Mouse (Mus musculus) cerebellum, adult (tissue): ENCODE results near the gene Pqbp1.
"Not testable (repeated sequence)": the region's sequence is repeated elsewhere in the genome, so short reads cannot be mapped to it uniquely, and the experiment has no call there.

ENCODE experiments used
- ATAC-seq: cut with Nextera tagmentation; 2 replicates; pipeline ENCODE4 v1.9.2; 2017; ENCODE audit warnings: mild to moderate bottlenecking, moderate library complexity, mixed read lengths; ENCODE audit not compliant: insufficient number of reproducible peaks, low FRiP score, low TSS enrichment

Pqbp1 gene

GRCm38 (mm10) chrX:7898880-7899874 is at the start of gene Pqbp1, which contains the start of gene Timm17b:
Gene Pqbp1, minus strand, starts transcription at chrX:7899269.
Gene Timm17b, plus strand, starts transcription at chrX:7899357.
- peak; percentile 99 for ATAC-seq

- peak; percentile 97 for ATAC-seq
These were observed 48.9 kb upstream of the Pqbp1 start for GRCm38 (mm10) chrX:7947900-7948492.

GRCm38 (mm10) chrX:7947108-7947899 is 48.2 kb upstream of the Pqbp1 start, which contains the start of gene Hdac6:
Gene Hdac6, minus strand, starts transcription at chrX:7947889.
- ATAC-seq = no peak

- no peak for ATAC-seq
These were observed 46.5 kb upstream of the Pqbp1 start for GRCm38 (mm10) chrX:7945618-7946017.

- ATAC-seq = no peak
These were observed 38.6 kb upstream of the Pqbp1 start for GRCm38 (mm10) chrX:7937667-7938066.

GRCm38 (mm10) chrX:7936874-7937273 is 37.8 kb upstream of the Pqbp1 start:
- no peak for ATAC-seq

GRCm38 (mm10) chrX:7928270-7928790 is 29.3 kb upstream of the Pqbp1 start, which contains the start of gene Eras:
Gene Eras, minus strand, starts transcription at chrX:7928607.
- no peak for ATAC-seq

- ATAC-seq = no peak
These were observed 28.0 kb upstream of the Pqbp1 start for GRCm38 (mm10) chrX:7927116-7927515.

GRCm38 (mm10) chrX:7926266-7926665 is 27.2 kb upstream of the Pqbp1 start:
- ATAC-seq = no peak

GRCm38 (mm10) chrX:7922032-7922431 is 23.0 kb upstream of the Pqbp1 start:
- no peak for ATAC-seq

- ATAC-seq = peak; percentile 66
These were observed 20.7 kb upstream of the Pqbp1 start, which contains the start of gene Pcsk1n for GRCm38 (mm10) chrX:7919601-7920383. Gene Pcsk1n, plus strand, starts transcription at chrX:7919822.

GRCm38 (mm10) chrX:7917960-7918359 is 18.9 kb upstream of the Pqbp1 start:
- ATAC-seq = not testable (repeated sequence)

GRCm38 (mm10) chrX:7915669-7916068 is 16.6 kb upstream of the Pqbp1 start:
- ATAC-seq = not testable (repeated sequence)

GRCm38 (mm10) chrX:7910473-7910872 is 11.4 kb upstream of the Pqbp1 start:
- no peak for ATAC-seq

GRCm38 (mm10) chrX:7909242-7909641 is 10.2 kb upstream of the Pqbp1 start, which contains the start of gene Gm10490:
Gene Gm10490, plus strand, starts transcription at chrX:7909542.
- not testable (repeated sequence) for ATAC-seq

- no peak for ATAC-seq
These were observed 8.7 kb upstream of the Pqbp1 start, which contains the start of gene Gm10491 for GRCm38 (mm10) chrX:7907735-7908134. Gene Gm10491, minus strand, starts transcription at chrX:7907835.

- no peak for ATAC-seq
These were observed 5.4 kb upstream of the Pqbp1 start for GRCm38 (mm10) chrX:7904441-7904840.

- no peak for ATAC-seq
These were observed 858 bp downstream of the Pqbp1 start for GRCm38 (mm10) chrX:7898211-7898610.
